Mouse (Mus musculus): ENCODE measurements around the gene Rps6ka1. TPM values are rescaled to one million over a fixed set of nuclear protein-coding genes. Genes with fewer than 3 reads are reported as not detected.

The Rps6ka1 gene
- polyA plus RNA-seq, 1 experiment from 2014 or later: 34.5 TPM

- no peak for DNase-seq (ENCODE audit: low spot score)
- 2% methylated on average over 23 of the region's 32 CpGs for WGBS
- no peaks in the 10 kb centered on the region for H3K36me3 ChIP-seq
- H3K27ac ChIP-seq (replicated peaks): peak overlapping the region; percentile 90
- peak overlapping the region; percentile 94 for H3K4me3 ChIP-seq
- H3K27me3 ChIP-seq (ENCODE audit: low read depth, poor library complexity, severe bottlenecking): peaks cover 17% of the 10 kb centered on the region
- H3K4me1 ChIP-seq: peaks cover 34% of the 10 kb centered on the region
- H3K9me3 ChIP-seq (replicated peaks): no peaks in the 10 kb centered on the region
Measured at GRCm38 (mm10) chr4:133887249-133887648, 348 bp downstream of the Rps6ka1 start.

- Histone ChIP-seq H3K36me3 (no peaks in the 10 kb centered on the region), H3K27ac (replicated peaks) (peak overlapping the region; percentile 57; the same call in 1 of the 2 replicates), H3K27me3 (ENCODE audit: low read depth, poor library complexity, severe bottlenecking) (peaks cover 17% of the 10 kb centered on the region), H3K9me3 (replicated peaks) (no peaks in the 10 kb centered on the region), H3K4me3 (peak overlapping the region; percentile 94), H3K4me1 (peaks cover 34% of the 10 kb centered on the region)
- no peak for DNase-seq (ENCODE audit: low spot score)
- 19% methylated on average over 10 of the region's 10 CpGs for WGBS
Measured at GRCm38 (mm10) chr4:133885991-133886501, 1.6 kb downstream of the Rps6ka1 start.

- H3K9me3 ChIP-seq (replicated peaks): no peaks in the 10 kb centered on the region
- H3K4me3 ChIP-seq: 0 out of 2 replicates have a peak overlapping the region, but pooled peaks have one; percentile 94
- no peak overlapping the region for H3K27ac ChIP-seq (replicated peaks)
- H3K27me3 ChIP-seq (ENCODE audit: low read depth, poor library complexity, severe bottlenecking): peaks cover 17% of the 10 kb centered on the region
- no peak for DNase-seq (ENCODE audit: low spot score)
- 80% methylated on average over 4 of the region's 4 CpGs for WGBS
- H3K36me3 ChIP-seq: peaks cover 4% of the 10 kb centered on the region; the same call in 1 of the 2 replicates
- peaks cover 34% of the 10 kb centered on the region for H3K4me1 ChIP-seq
Measured at GRCm38 (mm10) chr4:133885331-133885730, 2.3 kb downstream of the Rps6ka1 start.

GRCm38 (mm10) chr4:133884888-133885287, 2.7 kb downstream of the Rps6ka1 start:
- Histone ChIP-seq H3K4me3 (no peak overlapping the region), H3K9me3 (replicated peaks) (no peaks in the 10 kb centered on the region), H3K27me3 (ENCODE audit: low read depth, poor library complexity, severe bottlenecking) (peaks cover 17% of the 10 kb centered on the region), H3K36me3 (peaks cover 5% of the 10 kb centered on the region; the same call in 1 of the 2 replicates), H3K27ac (replicated peaks) (no peak overlapping the region), H3K4me1 (peaks cover 34% of the 10 kb centered on the region)
- DNase-seq (ENCODE audit: low spot score): no peak
- 93% methylated on average over 3 of the region's 3 CpGs for WGBS

GRCm38 (mm10) chr4:133884127-133884753, 3.4 kb downstream of the Rps6ka1 start:
- 90% methylated on average over 8 of the region's 8 CpGs for WGBS
- no peak overlapping the region for H3K4me3 ChIP-seq
- peaks cover 5% of the 10 kb centered on the region; the same call in 1 of the 2 replicates for H3K36me3 ChIP-seq
- no peaks in the 10 kb centered on the region for H3K9me3 ChIP-seq (replicated peaks)
- no peak overlapping the region for H3K27ac ChIP-seq (replicated peaks)
- DNase-seq (ENCODE audit: low spot score): no peak
- peaks cover 17% of the 10 kb centered on the region for H3K27me3 ChIP-seq (ENCODE audit: low read depth, poor library complexity, severe bottlenecking)
- peaks cover 35% of the 10 kb centered on the region for H3K4me1 ChIP-seq

GRCm38 (mm10) chr4:133881851-133882250, 5.7 kb downstream of the Rps6ka1 start:
- Histone ChIP-seq H3K9me3 (replicated peaks) (no peaks in the 10 kb centered on the region), H3K4me3 (no peak overlapping the region), H3K4me1 (peaks cover 25% of the 10 kb centered on the region), H3K27ac (replicated peaks) (no peak overlapping the region), H3K36me3 (peaks cover 11% of the 10 kb centered on the region; the same call in 1 of the 2 replicates), H3K27me3 (ENCODE audit: low read depth, poor library complexity, severe bottlenecking) (peaks cover 16% of the 10 kb centered on the region)
- DNase-seq (ENCODE audit: low spot score): no peak
- WGBS: 91% methylated on average over 3 of the region's 3 CpGs

GRCm38 (mm10) chr4:133881399-133881798, 6.2 kb downstream of the Rps6ka1 start:
- WGBS: 85% methylated on average over 4 of the region's 4 CpGs
- H3K27me3 ChIP-seq (ENCODE audit: low read depth, poor library complexity, severe bottlenecking): peaks cover 11% of the 10 kb centered on the region

GRCm38 (mm10) chr4:133879145-133879902, 8.3 kb downstream of the Rps6ka1 start:
- Histone ChIP-seq H3K27ac (replicated peaks) (no peak overlapping the region), H3K4me1 (peaks cover 8% of the 10 kb centered on the region), H3K4me3 (no peak overlapping the region), H3K36me3 (peaks cover 11% of the 10 kb centered on the region; the same call in 1 of the 2 replicates), H3K9me3 (replicated peaks) (no peaks in the 10 kb centered on the region), H3K27me3 (ENCODE audit: low read depth, poor library complexity, severe bottlenecking) (no peaks in the 10 kb centered on the region)
- DNase-seq (ENCODE audit: low spot score): no peak
- 77% methylated on average over 12 of the region's 12 CpGs for WGBS

More at GRCm38 (mm10) chr4:133881399-133881798, 6.2 kb downstream of the Rps6ka1 start:
- H3K27ac ChIP-seq (replicated peaks): no peak overlapping the region
- H3K36me3 ChIP-seq: peaks cover 11% of the 10 kb centered on the region; the same call in 1 of the 2 replicates
- H3K4me3 ChIP-seq: no peak overlapping the region
- H3K9me3 ChIP-seq (replicated peaks): no peaks in the 10 kb centered on the region
- DNase-seq (ENCODE audit: low spot score): no peak
- peaks cover 21% of the 10 kb centered on the region for H3K4me1 ChIP-seq

GRCm38 (mm10) chr4:133877850-133878755, 9.5 kb downstream of the Rps6ka1 start:
- WGBS: 88% methylated on average over 14 of the region's 14 CpGs
- DNase-seq (ENCODE audit: low spot score): no peak
- H3K4me1 ChIP-seq: peaks cover 8% of the 10 kb centered on the region
- no peak overlapping the region for H3K27ac ChIP-seq (replicated peaks)
- H3K9me3 ChIP-seq (replicated peaks): no peaks in the 10 kb centered on the region
- H3K27me3 ChIP-seq (ENCODE audit: low read depth, poor library complexity, severe bottlenecking): no peaks in the 10 kb centered on the region
- peaks cover 11% of the 10 kb centered on the region; the same call in 1 of the 2 replicates for H3K36me3 ChIP-seq
- no peak overlapping the region for H3K4me3 ChIP-seq

- no peaks in the 10 kb centered on the region for H3K27me3 ChIP-seq (ENCODE audit: low read depth, poor library complexity, severe bottlenecking)
- no peaks in the 10 kb centered on the region for H3K9me3 ChIP-seq (replicated peaks)
- peaks cover 12% of the 10 kb centered on the region; the same call in 1 of the 2 replicates for H3K36me3 ChIP-seq
- no peak overlapping the region for H3K4me3 ChIP-seq
- 85% methylated on average over 13 of the region's 13 CpGs for WGBS
- no peak for DNase-seq (ENCODE audit: low spot score)
- peak overlapping the region; percentile 6 for H3K27ac ChIP-seq (replicated peaks)
- H3K4me1 ChIP-seq: peaks cover 15% of the 10 kb centered on the region
Measured at GRCm38 (mm10) chr4:133874865-133875517, 12.6 kb downstream of the Rps6ka1 start.

GRCm38 (mm10) chr4:133873926-133874864, 13.4 kb downstream of the Rps6ka1 start:
- 85% methylated on average over 17 of the region's 17 CpGs for WGBS
- DNase-seq (ENCODE audit: low spot score): no peak
- Histone ChIP-seq H3K27ac (replicated peaks) (no peak overlapping the region), H3K36me3 (peaks cover 14% of the 10 kb centered on the region), H3K27me3 (ENCODE audit: low read depth, poor library complexity, severe bottlenecking) (no peaks in the 10 kb centered on the region), H3K9me3 (replicated peaks) (no peaks in the 10 kb centered on the region), H3K4me1 (peaks cover 13% of the 10 kb centered on the region), H3K4me3 (no peak overlapping the region)

Measured in midbrain, embryonic 10.5 days (tissue).